Mouse (Mus musculus) embryo, embryonic 11.5 days (tissue): ENCODE data around the gene Tssc4.

ENCODE experiments used
- DNase-seq: peaks from one replicate; pipeline ENCODE4 v3.0.0-alpha.2; 2012; ENCODE audit warnings: low read depth, low spot score

Tssc4 gene

DNA sequence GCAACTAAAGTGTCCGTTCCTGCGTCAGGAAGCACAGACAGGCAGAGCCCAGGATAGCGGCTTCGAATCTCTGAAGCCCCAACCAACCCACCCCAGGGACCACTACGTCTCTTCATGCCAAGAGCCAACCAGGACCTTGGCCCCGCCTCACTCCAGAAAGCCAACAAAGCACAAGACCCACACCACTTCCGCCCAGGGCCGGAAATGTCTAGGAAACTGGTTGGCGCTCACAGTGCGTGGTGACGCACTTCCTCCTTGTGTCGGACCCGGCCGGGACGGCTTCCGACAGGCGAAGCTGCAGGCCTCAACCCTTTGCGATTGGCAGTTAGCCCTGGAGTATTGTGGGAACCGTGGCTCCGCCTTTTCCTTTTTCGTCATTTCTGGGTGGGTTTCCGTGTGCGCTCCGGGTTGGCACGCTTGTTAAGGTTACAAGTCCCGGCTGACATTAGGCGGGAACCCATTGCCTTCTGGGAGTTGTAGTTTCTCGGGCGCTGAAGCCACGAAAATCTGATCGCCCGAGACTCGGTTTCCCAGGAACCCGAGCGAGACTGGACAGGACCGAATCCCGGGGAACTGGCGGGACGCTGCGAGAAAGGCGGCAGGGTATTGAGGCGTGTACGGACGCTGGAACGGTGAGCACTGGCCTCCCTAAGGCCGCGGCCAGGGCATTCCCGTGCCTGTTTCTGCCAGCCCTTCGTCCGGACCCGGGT is at the start of gene Tssc4:
TSS of gene Tssc4 (plus strand) at position 368 of the 710 bp plus-strand sequence.
- DNase-seq = peak; percentile 99

DNA sequence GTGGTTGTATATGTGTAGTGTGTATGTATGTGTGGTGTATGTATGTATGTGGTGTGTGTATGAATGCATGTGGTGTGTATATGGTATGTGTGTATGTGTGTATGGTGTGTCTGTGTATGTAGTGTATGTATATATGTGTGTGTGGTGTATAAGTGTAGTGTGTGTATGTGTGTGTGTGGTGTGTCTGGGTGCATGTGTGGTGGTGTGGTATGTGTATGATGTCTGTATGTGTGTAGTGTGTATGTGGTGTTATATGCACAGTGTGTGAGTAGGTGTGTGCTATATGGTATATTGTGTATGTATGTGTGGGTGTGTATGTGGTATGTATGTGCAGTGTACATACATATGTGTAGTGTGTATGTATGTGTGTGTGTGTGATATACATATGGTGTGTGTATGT is 49.0 kb upstream of the Tssc4 start:
- DNase-seq = no peak

DNA sequence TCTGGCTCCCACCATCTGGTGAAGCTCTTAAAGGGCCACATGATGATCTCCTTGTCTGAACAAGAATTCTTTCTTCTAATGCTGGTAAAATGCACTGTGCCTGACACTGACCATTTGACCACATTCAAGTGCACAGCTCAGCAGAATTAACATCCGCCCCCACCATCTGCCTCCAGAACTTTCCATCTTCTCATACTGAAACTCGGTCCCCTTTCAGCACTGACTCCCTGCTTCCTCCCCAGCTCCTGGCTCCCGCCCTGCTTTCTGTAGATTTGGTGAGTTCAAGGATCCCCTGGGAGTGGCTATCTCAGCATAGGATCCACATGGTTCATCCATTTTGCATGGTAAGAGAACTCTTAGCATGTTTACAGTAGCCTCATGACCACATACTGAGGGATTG is 48.3 kb upstream of the Tssc4 start:
- DNase-seq = no peak

DNA sequence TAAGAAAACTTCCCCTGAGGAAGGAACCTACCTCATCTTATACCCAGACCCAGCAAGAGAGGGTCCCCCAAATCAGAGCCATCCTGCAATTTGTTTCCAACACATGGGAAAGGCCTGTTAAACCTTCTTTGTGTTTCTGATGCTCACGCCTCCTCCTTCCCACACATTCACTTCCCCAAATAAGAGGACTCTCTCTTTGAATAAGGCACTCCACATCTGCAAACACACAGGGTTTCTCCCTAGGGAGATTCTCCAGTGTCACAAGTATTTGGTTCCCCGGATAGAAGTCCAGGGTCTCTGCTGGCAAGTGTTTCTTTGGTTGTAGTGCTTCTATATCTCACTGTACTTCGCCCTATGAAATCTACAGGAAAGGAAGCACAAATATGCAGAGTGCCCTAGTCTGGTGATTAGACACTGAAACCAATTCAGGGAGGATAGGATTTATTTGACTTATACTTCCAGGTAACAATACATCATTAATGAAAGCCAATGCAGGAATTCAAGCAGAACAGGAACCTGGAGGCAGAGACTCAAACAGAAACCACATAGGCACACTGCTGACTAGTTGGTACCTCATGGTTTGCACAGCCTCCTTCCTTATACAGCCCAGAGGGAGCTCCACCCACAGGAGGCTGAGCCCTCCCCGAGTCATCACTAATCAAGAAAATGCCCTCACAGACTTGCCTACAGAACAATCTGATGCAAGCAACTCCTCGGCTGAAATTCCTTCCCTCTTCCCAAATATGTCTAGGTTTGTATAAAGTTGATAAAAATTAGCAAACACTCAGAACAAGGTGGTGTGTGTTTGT is 47.5 kb upstream of the Tssc4 start:
- no peak for DNase-seq

DNA sequence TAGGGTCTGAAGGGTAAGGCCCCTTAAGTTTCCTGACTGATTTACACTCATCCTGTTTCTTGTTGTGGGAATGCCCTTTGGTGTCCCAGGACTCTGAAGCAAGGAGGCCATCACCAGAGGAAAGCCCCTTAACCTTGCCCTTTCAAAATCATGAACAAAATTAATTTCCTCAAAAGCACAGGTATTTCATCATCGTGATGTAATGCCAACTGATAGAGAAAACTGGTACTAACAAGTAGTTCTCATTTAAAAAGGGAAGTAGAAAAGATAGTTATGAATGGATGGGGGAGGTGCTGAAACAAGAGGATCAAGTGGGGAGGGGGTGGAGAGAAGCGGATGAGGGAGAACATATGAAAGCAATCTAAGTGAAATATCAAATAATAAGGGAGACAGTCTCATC is 45.5 kb upstream of the Tssc4 start:
- DNase-seq = no peak

DNA sequence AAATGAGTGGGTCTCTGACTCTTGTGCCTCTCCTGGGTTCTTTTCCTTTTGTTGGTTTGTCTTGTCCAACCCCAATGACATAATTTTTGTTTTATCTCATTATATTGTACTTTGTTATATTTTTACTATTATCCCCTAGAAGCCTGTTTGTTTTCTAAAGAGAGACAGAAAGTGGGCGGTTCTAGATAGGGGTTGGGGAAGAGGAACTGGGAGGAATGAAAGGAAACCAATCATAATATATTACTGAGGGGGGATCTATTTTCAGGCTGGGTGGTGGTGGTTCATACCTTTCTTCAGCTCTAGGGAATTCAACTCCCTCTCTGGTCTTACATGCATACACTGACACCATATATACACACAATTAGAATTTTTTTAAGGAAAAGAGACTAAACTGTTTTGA is 44.8 kb upstream of the Tssc4 start:
- no peak for DNase-seq

DNA sequence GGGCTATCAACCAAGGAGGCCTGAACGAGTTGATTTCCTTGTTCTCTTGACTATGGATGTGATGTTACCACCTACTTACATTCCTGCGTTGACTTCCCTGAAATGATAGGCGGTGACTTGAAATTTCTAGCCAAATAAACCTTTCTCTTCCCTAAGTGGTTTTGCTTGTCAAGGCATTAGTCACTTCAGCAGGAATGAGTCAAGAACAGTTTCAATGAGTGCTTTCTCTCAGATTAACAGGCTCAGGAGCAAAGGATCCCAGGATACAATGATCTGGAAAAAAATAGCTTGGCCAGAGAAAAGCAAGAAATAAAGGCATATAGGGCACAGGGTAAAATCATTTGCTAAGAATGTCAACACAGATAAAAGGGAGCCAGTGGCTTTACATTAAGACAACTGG is 43.6 kb upstream of the Tssc4 start:
- no peak for DNase-seq

DNA sequence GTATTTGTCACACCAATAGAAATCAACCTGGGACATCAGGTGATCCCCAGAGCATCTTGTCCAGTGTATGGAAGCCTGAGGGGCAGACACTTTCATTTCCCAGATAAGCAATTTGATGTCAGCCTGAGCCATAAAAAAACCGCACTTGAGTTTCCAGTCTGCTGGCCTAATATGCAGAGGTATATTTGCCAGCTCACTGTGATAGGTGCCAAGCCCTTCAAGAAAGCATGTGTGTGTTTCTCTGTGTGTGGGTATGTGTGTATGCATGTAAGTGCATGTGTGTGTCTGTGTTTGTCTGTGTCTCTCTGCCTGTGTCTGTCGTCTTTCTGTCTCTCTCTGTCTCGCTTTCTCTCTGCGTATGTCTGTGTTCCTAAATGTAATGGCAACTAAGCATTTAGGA is 41.9 kb upstream of the Tssc4 start:
- no peak for DNase-seq

DNA sequence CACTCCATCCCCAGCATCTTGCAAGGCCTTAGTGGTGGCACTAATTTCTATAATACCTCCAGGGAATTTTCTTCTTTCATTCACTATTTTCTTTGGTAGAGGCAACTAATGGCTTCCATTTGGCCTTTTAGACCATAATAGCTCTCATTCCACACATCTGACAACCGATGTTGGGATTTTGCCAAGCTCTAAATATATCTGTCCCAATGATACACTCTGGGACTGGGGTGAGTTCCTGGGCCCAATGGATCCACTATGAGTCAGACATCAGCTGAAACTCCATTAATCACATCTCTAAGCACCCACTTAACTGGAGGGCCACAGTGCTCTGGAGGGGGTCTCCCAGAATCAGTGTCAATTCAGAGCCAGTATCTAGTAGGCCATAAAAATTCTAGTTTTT is 37.2 kb upstream of the Tssc4 start:
- no peak for DNase-seq

DNA sequence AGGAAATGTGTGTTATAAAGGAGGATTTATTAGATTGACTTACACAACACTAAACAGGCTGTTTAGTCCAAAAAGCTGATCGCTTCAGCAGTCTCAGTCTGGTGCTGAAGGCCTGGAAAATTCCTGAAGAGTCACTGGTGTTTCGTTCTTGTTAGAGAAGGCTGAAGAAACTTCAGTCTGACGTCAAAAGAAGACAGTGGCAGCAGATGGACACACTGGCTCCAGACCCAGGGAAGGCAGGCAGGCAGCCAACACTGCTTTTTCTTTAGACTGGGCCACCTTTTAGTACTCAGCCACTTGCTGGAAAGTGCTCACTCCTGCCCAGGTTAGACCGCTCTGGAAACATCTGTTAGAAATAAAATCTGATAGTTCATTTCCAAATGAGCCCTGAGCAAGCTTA is 35.5 kb upstream of the Tssc4 start:
- no peak for DNase-seq

DNA sequence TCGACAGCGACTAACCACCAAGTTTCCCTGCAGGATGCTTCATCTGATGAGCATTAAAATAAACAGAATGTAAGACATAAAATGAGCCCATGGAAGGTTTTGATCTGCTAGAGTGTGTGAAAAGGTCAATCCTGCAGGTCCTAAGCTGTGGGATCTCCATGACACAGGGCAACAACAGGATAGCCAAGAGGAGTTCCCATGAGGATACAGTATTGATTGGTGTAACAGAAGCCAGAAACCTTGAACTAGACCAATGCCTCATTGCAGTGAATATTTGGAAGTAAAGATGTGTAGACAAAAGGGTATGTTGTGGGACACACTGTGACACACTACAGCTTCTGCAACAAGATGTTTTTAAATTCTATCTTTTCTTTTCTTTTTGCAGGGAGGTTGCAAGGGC is 34.9 kb upstream of the Tssc4 start:
- no peak for DNase-seq

DNA sequence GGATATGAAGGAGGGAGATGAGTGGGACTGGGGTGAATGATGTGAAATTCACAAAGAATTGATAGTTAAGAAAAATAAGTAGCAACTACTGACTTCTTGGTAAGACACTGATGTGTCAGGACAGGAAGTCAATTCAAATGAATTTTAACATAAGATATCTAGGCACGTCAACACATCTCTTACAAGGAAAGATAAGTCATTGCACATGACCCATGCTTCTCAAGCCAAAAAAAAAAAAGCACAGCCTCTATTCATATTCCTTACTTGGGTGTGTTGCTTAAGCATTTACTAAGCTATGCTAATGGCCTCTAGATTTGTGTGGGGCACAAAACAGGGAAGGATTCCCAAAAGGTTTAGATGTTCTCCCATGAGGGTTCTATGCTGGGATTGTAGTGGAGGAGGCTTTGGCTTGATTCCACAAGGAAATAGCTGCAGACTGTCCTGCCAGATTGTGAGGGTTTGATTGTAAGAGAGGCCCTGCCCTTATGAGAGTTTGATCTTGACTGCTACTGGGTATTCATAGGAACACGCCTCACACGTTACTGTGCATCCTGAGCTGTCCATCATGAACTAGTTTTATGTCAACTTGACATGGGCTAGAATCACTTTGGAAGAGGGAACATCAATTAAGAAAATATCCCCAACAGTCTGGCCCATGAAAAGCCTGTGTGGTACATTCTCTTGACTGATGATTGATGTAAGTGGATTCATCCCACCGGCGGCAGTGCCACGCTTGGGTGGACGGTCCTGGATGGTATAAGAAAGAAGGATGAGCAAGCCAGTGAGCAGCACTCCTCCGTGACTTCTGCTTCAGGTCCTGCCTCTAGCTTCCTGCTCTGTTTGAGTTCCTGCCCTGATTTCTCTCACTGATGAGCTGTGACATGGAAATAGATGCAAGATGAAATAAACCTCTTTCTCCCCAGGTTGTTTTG is 34.3 kb upstream of the Tssc4 start:
- no peak for DNase-seq

DNA sequence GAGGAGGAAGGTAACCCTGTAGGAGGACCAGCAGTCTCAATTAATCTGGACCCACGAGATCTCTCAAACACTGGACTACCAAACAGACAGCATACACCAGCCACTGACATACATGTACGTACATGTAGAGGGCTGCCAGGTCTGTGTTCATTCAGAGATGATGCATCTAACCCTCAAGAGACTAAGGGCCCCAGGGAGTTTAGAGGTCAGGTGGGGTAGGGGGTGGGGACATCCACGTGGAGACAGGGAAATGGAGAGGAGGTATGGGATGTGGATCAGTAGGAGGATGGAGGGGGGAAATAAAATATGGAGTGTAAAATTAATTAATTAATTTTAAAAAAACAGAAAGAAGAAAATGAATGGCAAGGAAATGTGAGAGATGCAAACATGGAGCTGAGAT is 32.3 kb upstream of the Tssc4 start:
- DNase-seq = no peak

DNA sequence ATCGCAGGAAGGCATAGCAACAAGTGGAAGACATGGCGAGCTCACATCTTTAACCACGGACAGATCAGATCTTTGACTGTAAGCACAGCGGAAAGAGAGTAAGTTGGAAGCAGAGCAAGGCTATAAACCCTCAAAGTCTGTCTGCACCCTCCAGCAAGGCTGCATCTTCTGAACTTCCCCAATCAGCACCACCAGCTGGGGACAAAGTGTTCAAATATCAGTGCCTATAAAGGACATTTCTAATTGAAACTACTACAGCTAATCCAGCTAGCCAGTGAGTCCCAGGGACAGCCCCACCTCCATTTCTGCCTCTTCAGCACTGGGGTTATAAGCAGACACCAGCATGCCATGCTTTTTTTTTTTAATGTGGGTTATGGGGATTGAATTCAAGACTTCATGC is 31.7 kb upstream of the Tssc4 start:
- no peak for DNase-seq

DNA sequence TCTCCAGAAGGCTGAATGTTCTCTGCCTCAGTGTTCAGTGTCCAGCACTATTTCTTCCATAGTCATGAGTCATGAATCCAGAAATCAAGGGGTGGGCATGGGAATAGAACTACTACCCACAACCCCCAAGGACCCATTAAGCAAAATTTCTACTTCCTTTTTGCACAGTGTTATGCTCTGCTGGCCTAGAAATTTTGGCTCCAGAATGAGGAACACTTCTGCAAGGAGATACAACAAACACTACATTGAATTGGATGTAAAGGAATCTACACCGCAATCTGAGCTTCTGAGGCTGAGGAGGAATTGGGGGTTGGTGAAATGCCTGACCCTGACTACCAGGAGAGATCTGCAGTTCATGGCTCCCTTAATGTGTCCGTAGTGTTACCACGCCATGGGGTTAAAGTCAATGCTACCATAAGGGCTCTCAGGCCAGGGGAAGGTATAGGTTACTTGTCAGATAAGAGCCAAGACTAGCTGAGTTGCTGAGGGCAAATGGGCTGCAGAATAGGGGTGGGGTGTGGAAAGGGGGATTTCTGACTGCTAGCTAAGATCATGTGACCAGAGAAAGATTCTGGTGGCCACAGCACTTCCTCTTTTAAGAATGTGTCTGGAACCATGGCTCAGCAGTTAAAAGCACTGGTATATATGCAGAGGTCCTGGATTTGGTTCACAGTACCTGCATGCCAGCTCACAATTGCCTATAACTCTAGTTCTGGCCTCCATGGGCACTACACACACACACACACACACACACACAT is 30.7 kb upstream of the Tssc4 start:
- DNase-seq = no peak

DNA sequence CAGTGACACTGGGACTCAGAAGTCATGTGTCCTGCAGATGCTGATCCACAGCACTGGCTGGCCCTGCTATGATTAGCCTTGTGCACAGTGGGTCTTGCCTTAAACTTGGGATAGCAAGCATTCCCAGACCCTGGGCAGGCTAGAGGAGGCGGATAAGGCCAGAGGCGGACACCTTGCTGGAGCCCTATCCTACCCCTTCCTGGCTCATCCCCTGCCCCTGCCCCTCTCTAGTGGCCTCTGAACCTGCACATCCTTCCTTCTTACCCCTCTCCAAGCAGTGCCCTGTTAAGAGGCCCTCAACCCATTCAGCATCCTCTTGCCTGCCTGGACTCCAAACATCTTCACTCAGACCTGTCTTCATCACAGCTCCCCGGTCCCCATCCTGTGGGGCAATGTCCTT is 28.5 kb upstream of the Tssc4 start:
- no peak for DNase-seq

DNA sequence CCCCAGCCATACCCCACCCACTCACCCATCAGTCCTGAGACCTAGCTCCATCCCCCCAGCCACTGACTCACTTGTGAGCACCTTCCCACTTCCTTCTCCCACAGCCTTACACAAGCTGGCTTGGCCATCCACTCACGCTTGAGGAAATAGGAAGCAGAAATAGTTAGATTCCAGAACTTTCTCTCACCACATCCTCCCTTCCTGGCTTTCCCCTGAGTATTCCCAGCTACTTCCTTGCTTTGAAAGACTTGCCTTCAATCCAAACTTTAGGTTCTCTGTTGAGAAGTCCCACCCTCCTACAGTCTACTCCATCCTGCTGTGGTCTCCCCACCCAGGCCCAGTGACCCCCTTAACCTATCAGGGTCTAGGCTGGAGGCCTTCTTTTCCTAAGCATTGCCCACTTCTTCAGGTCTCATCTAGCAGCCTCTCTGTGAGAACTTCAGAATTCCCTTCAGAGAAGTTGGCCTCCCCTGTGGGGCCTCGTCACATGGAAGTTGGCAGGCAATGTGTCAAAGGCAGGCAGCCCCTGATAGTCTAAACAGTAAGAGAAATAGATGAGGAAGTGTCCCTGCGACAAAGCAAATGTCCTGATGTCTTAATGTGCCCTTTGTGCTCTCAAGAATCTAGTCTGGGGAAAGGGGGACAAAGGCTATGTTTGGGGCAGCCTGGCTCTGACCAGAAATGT is 27.8 kb upstream of the Tssc4 start:
- no peak for DNase-seq

DNA sequence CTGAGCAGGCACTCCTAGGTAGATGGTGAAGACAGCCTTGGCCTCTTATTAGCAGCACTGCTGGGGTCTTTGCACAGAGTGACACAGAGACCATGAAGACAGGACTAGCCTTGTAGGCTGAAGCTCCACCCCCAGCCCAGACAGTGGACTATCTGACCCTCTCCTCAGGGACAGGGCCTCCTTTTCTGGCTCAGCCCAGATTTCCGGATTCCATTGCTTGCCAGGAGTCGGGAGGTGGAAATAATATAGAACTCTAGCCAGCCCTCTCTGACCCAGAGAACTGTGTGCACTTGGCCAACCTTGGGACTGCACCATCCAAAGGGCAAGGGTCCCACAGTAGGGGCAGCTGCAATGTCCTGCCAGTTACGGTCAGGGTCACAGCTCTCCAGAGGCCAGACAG is 27.0 kb upstream of the Tssc4 start:
- DNase-seq = no peak

DNA sequence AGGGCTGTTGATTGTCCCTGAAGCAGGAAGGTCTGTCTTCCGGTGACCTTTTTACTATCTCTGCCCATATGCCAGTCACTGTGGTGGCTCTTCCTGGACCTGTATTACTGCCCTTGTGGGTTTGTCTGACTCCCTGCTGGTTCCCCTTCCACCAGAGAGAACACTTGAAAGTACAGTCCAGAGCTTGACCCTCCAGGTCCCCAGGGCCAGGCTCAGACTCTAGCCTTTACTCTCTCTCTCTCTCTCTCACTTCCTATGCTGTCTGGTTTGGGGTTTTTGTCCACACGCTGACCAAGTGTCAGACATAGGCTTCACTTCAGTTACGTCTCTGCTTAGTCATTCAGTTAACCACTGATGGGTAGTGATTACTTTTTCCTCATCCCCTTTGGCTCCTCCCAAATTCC is 26.1 kb upstream of the Tssc4 start:
- no peak for DNase-seq

DNA sequence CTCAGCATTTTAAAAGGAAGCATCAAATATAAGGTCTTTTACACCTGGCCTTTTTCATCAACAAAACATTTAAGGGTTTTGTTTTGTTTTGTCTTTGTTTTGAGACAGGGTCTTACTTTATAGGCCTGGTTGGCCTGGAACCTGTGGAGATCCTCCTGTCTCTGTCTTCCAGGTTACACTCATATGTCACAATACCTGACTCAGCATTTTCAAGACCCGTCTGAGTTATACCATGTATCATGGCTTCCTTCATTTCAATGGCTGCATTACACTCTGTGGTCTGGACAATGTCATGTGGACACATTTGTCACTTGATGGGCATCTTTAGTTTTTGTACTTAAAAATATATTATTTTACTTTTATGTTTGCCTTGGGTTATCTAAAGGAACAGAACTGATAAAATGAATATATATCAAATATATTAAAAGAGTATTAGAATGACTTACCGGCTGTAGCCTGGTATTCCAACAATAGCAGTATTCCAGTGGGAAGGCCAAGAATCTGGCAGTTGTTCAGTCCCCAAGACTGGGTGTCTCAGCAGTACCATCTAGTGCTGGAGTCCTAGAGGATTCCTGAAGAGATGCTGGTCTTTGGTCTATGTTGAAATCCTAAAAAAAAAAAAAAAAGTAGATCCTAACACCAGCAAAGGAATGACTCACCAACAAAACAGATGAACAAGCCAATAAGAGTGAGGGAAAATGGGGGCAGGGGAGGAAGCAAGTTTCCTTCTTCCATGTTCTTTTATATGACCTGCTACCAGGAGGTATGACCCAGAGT is 24.8 kb upstream of the Tssc4 start:
- no peak for DNase-seq
